Mouse (Mus musculus) lung, embryonic 15.5 days (tissue): ENCODE measurements around the gene Srebf1. TPM values are rescaled to one million over a fixed set of nuclear protein-coding genes. Genes with fewer than 3 reads are reported as not detected.

ENCODE experiments used
- ATAC-seq: fragments of 200-750 bp; cut with Nextera tagmentation; 2 replicates; pipeline ENCODE4 v1.8.0; 2017; ENCODE audit warnings: moderate number of reproducible peaks, borderline replicate concordance; ENCODE audit not compliant: low FRiP score, low TSS enrichment; ENCODE audit errors: extremely low read depth
- H3K27ac ChIP-seq: fragments of 300-500 bp; sonication (generic); 2 replicates; pipeline ENCODE4 v1.5.1; 2015; ENCODE audit warnings: moderate library complexity, mild to moderate bottlenecking, inconsistent platforms
- H3K27me3 ChIP-seq: fragments of 300-500 bp; sonication (generic); 2 replicates; pipeline ENCODE4 v1.6.1; 2015; ENCODE audit warnings: inconsistent platforms
- H3K36me3 ChIP-seq: fragments of 300-500 bp; sonication (generic); 2 replicates; pipeline ENCODE4 v1.6.1; 2015; ENCODE audit warnings: inconsistent platforms
- H3K4me1 ChIP-seq: fragments of 300-500 bp; sonication (generic); 2 replicates; pipeline ENCODE4 v1.6.1; 2015; ENCODE audit warnings: inconsistent platforms
- H3K4me2 ChIP-seq: fragments of 300-500 bp; sonication (generic); 2 replicates; pipeline ENCODE4 v1.6.1; 2015; ENCODE audit warnings: inconsistent platforms, mild to moderate bottlenecking, moderate library complexity
- H3K4me3 ChIP-seq: fragments of 300-500 bp; sonication (generic); 2 replicates; pipeline ENCODE4 v1.5.1; 2015; ENCODE audit warnings: mild to moderate bottlenecking, inconsistent platforms
- H3K9ac ChIP-seq: fragments of 300-500 bp; sonication (generic); 2 replicates; pipeline ENCODE4 v1.6.1; 2015; ENCODE audit warnings: inconsistent platforms
- H3K9me3 ChIP-seq: fragments of 300-500 bp; sonication (generic); 2 replicates; pipeline ENCODE4 v1.6.1; 2016; ENCODE audit warnings: inconsistent platforms
- WGBS: fragments of 180-500 bp; shearing (Covaris S2); methylation state at CpG from one replicate; pipeline ENCODE4 v1.1.7; 2015; 5-methylcytosine and 5-hydroxymethylcytosine counted together
- polyA plus RNA-seq: library from polyadenylated mRNA; unstranded; fragments of >200 nt; fragmentation: Nextera tagmentation; extraction: Ambion mirVana; gene quantifications from 2 replicates; pipeline ENCODE4 v1.2.1, GENCODE M21; 2015

Srebf1 gene
- polyA plus RNA-seq = 74.3 and 76.8 TPM in 2 replicates

DNA sequence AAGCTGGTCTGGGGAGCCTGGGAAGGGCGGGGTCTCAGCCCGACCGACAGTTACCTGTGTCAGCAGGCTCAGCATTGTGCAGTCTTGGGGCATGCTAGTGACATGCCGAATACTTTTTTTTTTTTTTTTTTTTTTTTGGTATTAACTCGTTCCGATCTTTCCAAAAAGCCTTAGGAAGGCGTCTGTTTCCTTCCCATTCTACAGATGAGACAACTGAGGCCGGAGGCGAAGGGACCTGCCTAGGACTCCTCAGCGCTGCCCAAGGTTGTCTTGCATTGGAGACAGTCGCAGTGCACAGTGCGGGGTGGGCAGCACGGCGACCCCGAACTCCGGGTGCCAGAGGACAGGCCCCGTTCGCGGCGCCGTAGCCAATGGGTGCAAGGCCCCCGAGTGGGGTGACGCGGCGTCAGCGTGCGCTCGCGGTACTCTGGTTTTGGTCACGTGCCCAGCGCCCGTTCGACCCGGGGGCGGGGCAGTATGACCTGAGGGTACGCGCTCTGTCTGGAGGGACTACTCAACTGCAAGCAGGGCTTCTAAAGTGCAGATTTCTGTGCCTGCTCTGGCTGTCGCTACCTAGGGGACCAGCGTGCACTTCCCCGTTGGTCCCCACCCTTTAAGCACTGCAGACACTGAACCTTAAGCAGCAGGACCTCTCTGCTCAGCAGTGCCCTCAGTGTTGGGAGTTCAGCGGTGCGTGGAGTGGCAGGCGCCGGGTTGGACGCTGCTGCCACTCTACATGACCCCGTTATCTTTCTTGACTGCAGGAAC is at the start of gene Srebf1:
TSS of gene Srebf1 (minus strand) at position 113 of the 768 bp plus-strand sequence.
- ATAC-seq = peak; percentile 65
- no peaks in the 10 kb centered on the region for H3K27me3 ChIP-seq
- peak within 1 kb of the TSS; percentile 82 for H3K27ac ChIP-seq
- no peaks in the 10 kb centered on the region for H3K9me3 ChIP-seq
- WGBS = 5% methylated on average over 46 of the region's 46 CpGs
- 0 out of 2 replicates have a peak, but pooled peaks cover 1% of the 10 kb centered on the region for H3K36me3 ChIP-seq
- peak within 1 kb of the TSS; percentile 44 for H3K4me3 ChIP-seq
- peak within 1 kb of the TSS; percentile 86 for H3K4me2 ChIP-seq
- peaks cover 39% of the 10 kb centered on the region for H3K4me1 ChIP-seq
- peak within 1 kb of the TSS; percentile 17 for H3K9ac ChIP-seq

DNA sequence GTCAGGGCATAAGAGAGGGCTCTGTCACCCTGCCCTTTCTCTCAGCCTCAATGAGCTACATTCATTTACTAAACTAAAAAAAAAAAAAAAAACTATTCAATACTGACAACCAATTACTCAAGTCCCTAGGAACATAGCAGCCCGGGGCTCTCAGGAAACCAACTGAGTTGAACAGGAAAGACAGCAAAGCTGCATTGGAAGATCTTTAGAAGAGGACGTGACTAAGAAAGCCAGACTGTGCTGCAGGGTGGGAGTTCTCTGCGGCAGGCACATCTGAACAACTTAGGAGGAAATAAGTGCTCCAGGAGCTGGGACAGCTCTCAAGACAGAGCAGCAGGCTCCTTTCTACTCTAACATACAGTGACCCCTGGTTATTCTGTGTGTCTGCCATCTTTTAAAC is 46.2 kb upstream of the Srebf1 start:
- WGBS = 60% methylated on average over 3 of the region's 3 CpGs
- H3K4me1 ChIP-seq = peaks cover 8% of the 10 kb centered on the region
- H3K27ac ChIP-seq = peak overlapping the region; percentile 68
- H3K9me3 ChIP-seq = no peaks in the 10 kb centered on the region
- no peak overlapping the region for H3K4me2 ChIP-seq
- no peaks in the 10 kb centered on the region; the same call in 1 of the 2 replicates for H3K36me3 ChIP-seq
- no peaks in the 10 kb centered on the region for H3K27me3 ChIP-seq
- no peak overlapping the region for H3K9ac ChIP-seq
- H3K4me3 ChIP-seq = no peak overlapping the region
- ATAC-seq = no peak

DNA sequence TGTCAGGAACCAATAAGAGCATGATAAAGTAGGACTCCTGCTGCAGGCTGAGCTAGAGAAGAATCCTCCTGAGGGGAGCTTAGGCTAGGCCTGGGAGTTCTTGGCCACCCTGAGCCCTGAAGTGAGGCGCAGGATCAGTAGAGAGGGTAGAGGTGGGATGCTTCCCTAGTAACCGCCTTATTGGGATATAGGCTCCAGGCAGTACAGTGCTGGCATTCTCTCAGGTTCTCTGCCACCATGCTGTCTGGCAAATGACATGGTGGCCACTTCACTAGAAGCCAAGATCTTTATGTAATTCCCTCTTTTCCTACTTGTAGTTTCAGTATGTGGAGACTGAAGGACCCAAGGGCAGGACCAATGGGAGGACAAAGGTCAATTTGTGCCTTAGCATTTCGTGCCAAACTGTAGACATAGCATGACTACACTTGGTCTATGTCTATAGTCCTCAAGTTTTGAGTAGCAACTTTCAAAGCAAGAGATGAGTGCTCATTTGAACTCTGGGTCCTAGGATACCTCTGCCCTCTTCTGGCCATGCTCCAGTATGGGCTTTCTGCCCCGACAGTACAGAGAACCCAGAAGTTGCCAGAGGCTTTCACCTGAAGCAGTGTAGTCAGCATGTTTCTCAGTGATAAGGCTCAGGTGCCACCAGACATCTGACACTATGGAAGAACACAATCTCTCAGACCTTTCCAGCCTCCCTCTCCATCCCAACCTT is 43.0 kb upstream of the Srebf1 start:
- Histone ChIP-seq H3K27ac (no peak overlapping the region), H3K4me1 (no peaks in the 10 kb centered on the region), H3K36me3 (no peaks in the 10 kb centered on the region; the same call in 1 of the 2 replicates), H3K4me3 (no peak overlapping the region), H3K9ac (no peak overlapping the region), H3K27me3 (no peaks in the 10 kb centered on the region), H3K9me3 (no peaks in the 10 kb centered on the region), H3K4me2 (no peak overlapping the region)
- ATAC-seq = no peak
- 79% methylated on average over 4 of the region's 4 CpGs for WGBS

DNA sequence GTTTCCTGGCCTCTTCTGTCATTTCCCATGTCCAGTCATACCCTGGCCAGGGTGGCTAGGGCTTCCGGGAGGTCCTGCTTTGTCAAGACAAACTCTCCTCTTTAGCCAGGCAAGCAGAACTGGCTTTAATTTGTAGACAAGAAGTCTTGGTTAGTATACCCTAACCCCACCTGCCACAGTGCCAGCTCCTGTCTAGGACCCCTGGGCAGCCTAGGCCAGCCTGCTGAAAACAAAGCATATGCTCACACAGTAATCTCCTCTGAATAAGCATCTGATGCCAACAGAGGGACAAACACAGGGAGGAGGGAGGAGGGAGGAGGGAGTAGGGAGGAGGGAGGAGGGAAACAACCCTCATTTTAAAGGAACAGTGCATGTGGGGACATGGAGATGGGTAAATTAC is 42.3 kb upstream of the Srebf1 start:
- no peak overlapping the region for H3K9ac ChIP-seq
- no peak overlapping the region for H3K4me2 ChIP-seq
- 88% methylated on average over 1 of the region's 1 CpGs for WGBS
- H3K4me1 ChIP-seq = no peaks in the 10 kb centered on the region
- H3K27me3 ChIP-seq = no peaks in the 10 kb centered on the region
- no peak overlapping the region for H3K27ac ChIP-seq
- ATAC-seq = no peak
- H3K4me3 ChIP-seq = no peak overlapping the region
- H3K36me3 ChIP-seq = no peaks in the 10 kb centered on the region; the same call in 1 of the 2 replicates
- H3K9me3 ChIP-seq = no peaks in the 10 kb centered on the region

DNA sequence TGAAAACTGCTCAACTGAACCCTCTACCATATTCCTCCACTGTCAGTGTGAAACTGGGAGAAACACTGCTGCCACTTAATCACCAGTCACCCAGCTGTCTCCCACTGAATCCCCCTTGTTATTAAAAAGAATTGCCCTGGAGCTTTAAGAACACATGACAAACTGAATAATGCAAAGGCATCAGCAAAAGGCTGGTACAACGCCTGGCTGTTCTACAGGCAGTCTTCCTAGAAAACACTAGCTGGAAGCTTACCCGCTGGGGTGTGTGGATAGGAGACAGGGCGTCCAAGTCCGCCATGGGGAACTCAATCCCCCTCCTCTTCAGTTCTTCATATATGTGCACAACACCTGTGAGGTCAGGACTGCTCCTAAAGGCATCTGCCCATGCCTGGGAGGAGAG is 40.0 kb upstream of the Srebf1 start:
- Histone ChIP-seq H3K4me3 (no peak overlapping the region), H3K36me3 (no peaks in the 10 kb centered on the region), H3K9ac (no peak overlapping the region), H3K4me1 (no peaks in the 10 kb centered on the region), H3K27me3 (no peaks in the 10 kb centered on the region), H3K9me3 (no peaks in the 10 kb centered on the region), H3K4me2 (no peak overlapping the region), H3K27ac (no peak overlapping the region)
- 86% methylated on average over 4 of the region's 4 CpGs for WGBS
- no peak for ATAC-seq

DNA sequence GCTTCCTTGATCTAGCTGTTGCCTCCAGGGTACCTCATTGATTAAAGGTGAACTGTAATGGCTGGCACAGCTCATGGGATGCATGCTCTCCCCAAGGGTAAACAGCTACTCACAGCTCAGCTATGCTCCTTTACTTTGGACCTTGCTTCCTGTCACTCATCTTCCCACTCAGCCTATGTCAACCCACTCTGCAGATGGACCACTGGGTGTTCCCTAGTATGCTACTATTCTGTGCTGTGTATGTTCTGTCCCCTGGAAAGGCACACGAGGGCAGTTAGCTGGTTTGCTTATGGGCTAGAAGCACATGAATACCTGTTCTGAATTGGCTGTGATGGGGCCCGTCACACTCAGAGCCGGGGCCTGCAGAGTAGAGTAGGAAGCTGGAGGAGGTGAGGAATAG is 38.4 kb upstream of the Srebf1 start:
- no peak overlapping the region for H3K4me2 ChIP-seq
- H3K9ac ChIP-seq = no peak overlapping the region
- H3K4me3 ChIP-seq = no peak overlapping the region
- no peaks in the 10 kb centered on the region for H3K9me3 ChIP-seq
- H3K4me1 ChIP-seq = peaks cover 12% of the 10 kb centered on the region
- 85% methylated on average over 3 of the region's 3 CpGs for WGBS
- no peaks in the 10 kb centered on the region for H3K36me3 ChIP-seq
- ATAC-seq = no peak
- H3K27ac ChIP-seq = no peak overlapping the region
- no peaks in the 10 kb centered on the region for H3K27me3 ChIP-seq

DNA sequence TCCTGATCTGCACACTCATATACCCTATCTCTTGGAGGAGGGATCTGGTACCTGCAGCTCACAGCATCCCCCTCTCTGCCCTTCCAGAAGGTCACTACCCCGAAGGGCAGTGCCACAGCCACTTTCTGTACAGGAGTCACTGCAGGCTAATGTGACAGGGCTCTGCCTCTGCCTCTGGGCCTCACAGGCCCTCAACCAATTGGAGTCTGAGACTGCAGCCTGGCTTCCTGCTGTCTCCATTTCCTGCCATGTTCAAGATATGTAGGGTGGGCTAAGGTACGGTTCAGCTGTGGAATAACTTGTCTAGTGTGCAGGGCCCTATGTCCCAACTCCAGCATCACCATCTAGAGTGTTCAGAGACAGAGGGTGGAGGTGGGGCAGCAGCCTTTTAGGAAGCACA is 35.3 kb upstream of the Srebf1 start:
- Histone ChIP-seq H3K27ac (no peak overlapping the region), H3K27me3 (no peaks in the 10 kb centered on the region), H3K9ac (no peak overlapping the region), H3K36me3 (no peaks in the 10 kb centered on the region), H3K9me3 (no peaks in the 10 kb centered on the region), H3K4me2 (no peak overlapping the region), H3K4me1 (peaks cover 22% of the 10 kb centered on the region), H3K4me3 (no peak overlapping the region)
- no peak for ATAC-seq
- WGBS = 65% methylated on average over 2 of the region's 2 CpGs

DNA sequence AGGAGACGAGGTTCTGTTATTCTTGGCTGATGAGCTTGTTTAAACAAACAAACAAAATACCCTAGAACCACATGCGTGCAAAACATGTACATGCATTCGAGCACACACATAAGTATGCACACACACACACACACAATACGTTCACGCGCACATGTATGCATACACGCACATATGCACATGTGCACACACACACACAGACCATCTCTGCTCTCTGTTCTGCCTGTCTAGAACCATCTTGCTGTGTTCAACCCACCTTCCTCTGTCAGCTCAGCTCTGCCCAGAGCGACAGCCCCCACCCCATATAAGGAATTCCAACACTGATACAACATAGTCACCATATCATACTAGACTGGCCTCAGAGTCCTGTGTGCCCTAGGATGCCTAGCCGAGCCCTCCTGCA is 34.3 kb upstream of the Srebf1 start:
- WGBS = 69% methylated on average over 9 of the region's 9 CpGs
- Histone ChIP-seq H3K9me3 (no peaks in the 10 kb centered on the region), H3K9ac (no peak overlapping the region), H3K27ac (0 out of 2 replicates have a peak overlapping the region, but pooled peaks have one; percentile 5), H3K36me3 (no peaks in the 10 kb centered on the region), H3K27me3 (no peaks in the 10 kb centered on the region), H3K4me2 (no peak overlapping the region), H3K4me3 (no peak overlapping the region), H3K4me1 (peaks cover 22% of the 10 kb centered on the region)
- ATAC-seq = peak; percentile 40; the same call in 1 of the 2 replicates

DNA sequence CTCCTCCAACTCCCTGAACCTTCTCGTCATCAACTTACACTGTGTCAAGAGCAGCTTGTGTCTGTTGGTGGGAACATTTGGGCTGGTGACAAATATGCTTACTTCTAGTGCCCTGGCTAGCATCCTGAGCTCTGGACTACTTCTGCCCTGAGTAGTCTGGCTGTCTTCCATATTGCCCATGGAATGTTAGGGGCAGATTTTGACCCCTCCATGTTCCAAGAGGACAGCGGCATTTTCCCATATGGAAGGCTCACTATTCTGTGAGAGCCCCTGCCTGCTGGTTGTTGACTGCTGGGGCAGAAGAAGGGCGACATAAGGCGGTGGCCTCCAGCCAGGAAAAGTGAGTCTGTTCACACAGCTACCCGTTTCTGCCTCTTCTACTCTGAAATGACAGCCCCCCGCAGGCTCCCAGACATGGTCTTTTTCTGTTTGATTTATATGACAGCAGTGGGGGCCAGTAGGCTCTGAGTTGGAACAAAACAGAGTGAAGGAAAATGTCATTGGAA is 33.8 kb upstream of the Srebf1 start:
- WGBS = 40% methylated on average over 6 of the region's 6 CpGs
- peaks cover 26% of the 10 kb centered on the region for H3K4me1 ChIP-seq
- ATAC-seq = peak; percentile 39; the same call in 1 of the 2 replicates
- no peaks in the 10 kb centered on the region for H3K36me3 ChIP-seq
- H3K27me3 ChIP-seq = no peaks in the 10 kb centered on the region
- no peak overlapping the region for H3K4me3 ChIP-seq
- no peak overlapping the region for H3K9ac ChIP-seq
- H3K27ac ChIP-seq = 0 out of 2 replicates have a peak overlapping the region, but pooled peaks have one; percentile 4
- H3K9me3 ChIP-seq = no peaks in the 10 kb centered on the region
- H3K4me2 ChIP-seq = no peak overlapping the region

DNA sequence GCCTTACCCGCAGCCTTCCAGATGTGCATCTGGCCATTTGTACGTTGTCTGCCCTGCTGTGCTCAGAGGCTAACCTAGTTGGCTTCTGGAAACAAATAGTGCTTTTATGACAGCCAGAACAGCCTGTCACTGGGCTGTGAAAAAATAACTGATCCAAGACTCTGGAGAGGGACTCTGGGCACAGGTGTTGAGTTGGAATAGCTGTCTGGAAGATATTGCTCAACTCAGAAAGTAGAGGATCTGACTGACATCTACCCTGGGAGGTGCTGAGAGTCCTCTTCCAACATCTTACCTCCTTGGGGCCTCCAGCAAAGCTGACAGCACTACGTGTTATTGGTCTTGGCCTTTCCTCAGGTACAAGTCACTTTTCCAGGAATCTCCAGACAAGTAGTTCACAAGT is 33.3 kb upstream of the Srebf1 start:
- H3K4me1 ChIP-seq = peaks cover 26% of the 10 kb centered on the region
- H3K36me3 ChIP-seq = no peaks in the 10 kb centered on the region
- H3K4me2 ChIP-seq = no peak overlapping the region
- H3K27ac ChIP-seq = no peak overlapping the region
- H3K4me3 ChIP-seq = no peak overlapping the region
- no peak overlapping the region for H3K9ac ChIP-seq
- no peak for ATAC-seq
- no peaks in the 10 kb centered on the region for H3K27me3 ChIP-seq
- no peaks in the 10 kb centered on the region for H3K9me3 ChIP-seq
- 80% methylated on average over 3 of the region's 3 CpGs for WGBS

DNA sequence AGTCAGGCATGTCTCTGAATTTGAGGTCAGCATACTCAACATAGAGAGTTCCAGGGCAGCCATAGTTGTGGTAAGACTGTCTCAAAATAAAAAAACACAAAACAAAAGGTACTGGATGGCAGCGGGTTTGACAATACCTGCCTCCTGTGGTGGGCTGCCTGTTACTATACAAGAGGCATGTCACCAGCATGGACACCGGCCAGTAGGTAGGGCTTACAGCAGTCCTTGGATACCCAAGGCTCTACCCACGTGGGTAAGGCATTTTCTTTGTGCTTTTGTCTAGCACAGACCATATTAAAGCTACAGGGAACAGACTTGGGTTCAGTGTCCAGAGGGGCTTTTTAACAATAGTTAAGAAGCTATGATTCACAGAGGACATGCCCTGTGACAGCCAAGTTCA is 32.8 kb upstream of the Srebf1 start:
- Histone ChIP-seq H3K4me2 (no peak overlapping the region), H3K27me3 (no peaks in the 10 kb centered on the region), H3K4me1 (peaks cover 26% of the 10 kb centered on the region), H3K9ac (no peak overlapping the region), H3K9me3 (no peaks in the 10 kb centered on the region), H3K27ac (no peak overlapping the region), H3K36me3 (peaks cover 3% of the 10 kb centered on the region; the same call in 1 of the 2 replicates), H3K4me3 (no peak overlapping the region)
- no peak for ATAC-seq
- WGBS = 80% methylated on average over 3 of the region's 3 CpGs

DNA sequence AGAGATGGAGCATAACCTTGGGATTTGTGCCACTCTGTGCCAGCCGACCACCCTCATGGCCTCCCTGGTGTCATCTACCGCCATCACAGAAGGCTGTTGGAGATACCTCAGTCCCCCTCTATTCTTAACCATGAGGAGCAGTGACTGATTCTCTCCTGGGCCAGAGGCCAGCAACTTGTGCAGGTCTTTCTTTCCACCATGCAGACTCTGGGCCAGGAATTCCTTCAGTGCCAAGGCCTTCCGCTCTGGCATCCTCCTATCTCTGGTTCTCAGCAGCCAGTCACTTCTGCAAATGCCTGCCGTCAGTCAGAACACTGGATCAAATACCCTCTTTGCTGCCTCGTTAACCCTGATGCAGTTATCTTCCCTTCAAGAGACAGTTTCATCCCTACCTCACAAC is 31.9 kb upstream of the Srebf1 start:
- ATAC-seq = no peak
- no peak overlapping the region for H3K27ac ChIP-seq
- H3K4me1 ChIP-seq = peaks cover 26% of the 10 kb centered on the region
- no peak overlapping the region for H3K9ac ChIP-seq
- WGBS = 87% methylated on average over 5 of the region's 5 CpGs
- no peaks in the 10 kb centered on the region for H3K9me3 ChIP-seq
- H3K27me3 ChIP-seq = no peaks in the 10 kb centered on the region
- no peak overlapping the region for H3K4me3 ChIP-seq
- no peak overlapping the region for H3K4me2 ChIP-seq
- H3K36me3 ChIP-seq = peaks cover 4% of the 10 kb centered on the region; the same call in 1 of the 2 replicates
